Mouse (Mus musculus) liver, adult 2 months (tissue): ENCODE results near the gene Plvap. TPM values are rescaled to one million over a fixed set of nuclear protein-coding genes. Genes with fewer than 3 reads are reported as not detected.
A peak's percentile ranks its signal among the peaks of the same experiment; 100 is the strongest.

Source experiments
- DNase-seq: peaks from one replicate; pipeline ENCODE4 v3.0.0-alpha.2; 2011; ENCODE audit warnings: low read depth, low spot score; ENCODE audit errors: extremely low read depth
- H3K27ac ChIP-seq: fragments of 200-500 bp; replicated peaks from 2 replicates; pipeline ENCODE4 v1.5.1; 2012; ENCODE audit warnings: low read depth, mild to moderate bottlenecking, control low read depth, inconsistent platforms, low read length; ENCODE audit not compliant: insufficient read depth
- H3K27me3 ChIP-seq: fragments of 200-500 bp; 2 replicates; pipeline ENCODE4 v1.6.1; 2012; ENCODE audit warnings: mild to moderate bottlenecking, moderate library complexity, low read length, inconsistent platforms; ENCODE audit not compliant: control insufficient read depth, insufficient read depth
- H3K36me3 ChIP-seq: fragments of 200-500 bp; 2 replicates; pipeline ENCODE4 v1.6.1; 2012; ENCODE audit warnings: low read length, inconsistent platforms; ENCODE audit not compliant: control insufficient read depth, insufficient read depth
- H3K4me1 ChIP-seq: fragments of 200-500 bp; 2 replicates; pipeline ENCODE4 v1.6.1; 2011; ENCODE audit warnings: low read length; ENCODE audit not compliant: control insufficient read depth, insufficient read depth
- H3K4me3 ChIP-seq: fragments of 200-500 bp; 2 replicates; pipeline ENCODE4 v1.5.1; 2011; ENCODE audit warnings: low read depth, mild to moderate bottlenecking, control low read depth, low read length, moderate library complexity; ENCODE audit not compliant: insufficient read depth
- H3K79me2 ChIP-seq: fragments of 200-500 bp; 2 replicates; pipeline ENCODE4 v1.6.1; 2012; ENCODE audit warnings: inconsistent platforms, mild to moderate bottlenecking, low read length, moderate library complexity; ENCODE audit not compliant: control insufficient read depth, insufficient read depth
- H3K9ac ChIP-seq: fragments of 200-500 bp; 2 replicates; pipeline ENCODE4 v1.6.1; 2012; ENCODE audit warnings: low read depth, mild to moderate bottlenecking, control low read depth, inconsistent platforms, low read length
- CTCF ChIP-seq: fragments of 200-500 bp; IDR thresholded peaks from 2 replicates; pipeline ENCODE4 v1.5.1; 2011; ENCODE audit warnings: low read depth, low read length, control low read depth
- POLR2A ChIP-seq: fragments of 200-500 bp; IDR thresholded peaks from 2 replicates; pipeline ENCODE4 v1.6.1; 2011; ENCODE audit warnings: low read length, control low read depth; ENCODE audit not compliant: insufficient read depth; ENCODE audit errors: extremely low read depth
- WGBS: fragments of 180-500 bp; shearing (Covaris S2); methylation state at CpG from one replicate; pipeline ENCODE4 v1.1.7; 2018; 5-methylcytosine and 5-hydroxymethylcytosine counted together
- polyA plus RNA-seq: library from polyadenylated mRNA; depleted of rRNA; stranded (reverse); fragments of >200 nt; gene quantifications from 2 replicates; pipeline ENCODE4 v1.2.3, GENCODE M21; 2012
- total RNA-seq: library from RNA; depleted of rRNA; stranded (reverse); fragments of >200 nt; gene quantifications from 2 replicates; pipeline ENCODE4 v1.2.3, GENCODE M21; 2014

Plvap gene
- total and polyA plus RNA-seq, 2 experiments: 15.3 to 128 TPM

GRCm38 (mm10) chr8:71468916-71469315, 42.6 kb downstream of the Plvap start, which contains the start of gene Dda1:
Dda1 (plus strand) TSS chr8:71469199.
- under 1% methylated on average over 52 of the region's 52 CpGs for WGBS
- H3K4me3 ChIP-seq: peak within 1 kb of the TSS; percentile 86
- peak; percentile 93 for DNase-seq
- H3K4me1 ChIP-seq: peaks cover 13% of the 10 kb centered on the region
- H3K27ac ChIP-seq: no peak within 1 kb of the TSS; the same call in 1 of the 2 replicates
- H3K36me3 ChIP-seq: no peaks in the 10 kb centered on the region
- peak within 1 kb of the TSS; percentile 92 for H3K9ac ChIP-seq
- no peaks in the 10 kb centered on the region for H3K27me3 ChIP-seq
- TF ChIP-seq POLR2A: peak; percentile 53; the same call in 1 of the 2 replicates
- no peak for TF ChIP-seq CTCF
- peaks cover 13% of the 10 kb centered on the region; the same call in 1 of the 2 replicates for H3K79me2 ChIP-seq

- TF ChIP-seq CTCF (no peak), POLR2A (no peak)
- WGBS: 93% methylated on average over 1 of the region's 1 CpGs
Observed at GRCm38 (mm10) chr8:71468001-71468400, 43.6 kb downstream of the Plvap start.

GRCm38 (mm10) chr8:71467201-71467600, 44.4 kb downstream of the Plvap start:
- H3K9ac ChIP-seq: no peak overlapping the region
- no peaks in the 10 kb centered on the region for H3K36me3 ChIP-seq
- H3K27ac ChIP-seq: no peak overlapping the region
- TF ChIP-seq CTCF (no peak), POLR2A (no peak)
- H3K27me3 ChIP-seq: no peaks in the 10 kb centered on the region
- 94% methylated on average over 2 of the region's 2 CpGs for WGBS
- H3K4me1 ChIP-seq: peaks cover 20% of the 10 kb centered on the region
- H3K79me2 ChIP-seq: peaks cover 13% of the 10 kb centered on the region; the same call in 1 of the 2 replicates
- H3K4me3 ChIP-seq: no peak overlapping the region
- DNase-seq: no peak

More at GRCm38 (mm10) chr8:71468001-71468400, 43.6 kb downstream of the Plvap start:
- Histone ChIP-seq H3K9ac (no peak overlapping the region), H3K79me2 (peaks cover 13% of the 10 kb centered on the region; the same call in 1 of the 2 replicates), H3K4me1 (peaks cover 16% of the 10 kb centered on the region), H3K4me3 (no peak overlapping the region), H3K27ac (no peak overlapping the region), H3K27me3 (no peaks in the 10 kb centered on the region), H3K36me3 (no peaks in the 10 kb centered on the region)
- DNase-seq: no peak

- WGBS: 98% methylated on average over 5 of the region's 5 CpGs
- H3K27ac ChIP-seq: no peak overlapping the region
- no peaks in the 10 kb centered on the region for H3K36me3 ChIP-seq
- no peak overlapping the region for H3K4me3 ChIP-seq
- TF ChIP-seq CTCF (no peak), POLR2A (no peak)
- no peak overlapping the region for H3K9ac ChIP-seq
- peaks cover 13% of the 10 kb centered on the region; the same call in 1 of the 2 replicates for H3K79me2 ChIP-seq
- no peak for DNase-seq
- peaks cover 21% of the 10 kb centered on the region for H3K4me1 ChIP-seq
- H3K27me3 ChIP-seq: no peaks in the 10 kb centered on the region
Observed at GRCm38 (mm10) chr8:71466198-71466597, 45.4 kb downstream of the Plvap start.

GRCm38 (mm10) chr8:71465733-71466132, 45.8 kb downstream of the Plvap start:
- Histone ChIP-seq H3K4me1 (peaks cover 21% of the 10 kb centered on the region), H3K4me3 (peak overlapping the region; percentile 79; the same call in 1 of the 2 replicates), H3K27me3 (no peaks in the 10 kb centered on the region), H3K36me3 (no peaks in the 10 kb centered on the region), H3K27ac (no peak overlapping the region), H3K9ac (no peak overlapping the region), H3K79me2 (peaks cover 13% of the 10 kb centered on the region; the same call in 1 of the 2 replicates)
- no peak for TF ChIP-seq CTCF
- TF ChIP-seq POLR2A: no peak
- DNase-seq: no peak
- 84% methylated on average over 8 of the region's 8 CpGs for WGBS
